Mouse (Mus musculus) bone marrow, adult 2 months (tissue): ENCODE results near the gene Hps3.

Experiments used
- CTCF ChIP-seq: fragments of 200-500 bp; IDR thresholded peaks from 2 replicates; pipeline ENCODE4 v1.5.1; 2011; ENCODE audit warnings: low read length, control low read depth; ENCODE audit not compliant: control insufficient read depth, insufficient read depth
- POLR2A ChIP-seq: fragments of 200-500 bp; IDR thresholded peaks from 2 replicates; pipeline ENCODE4 v1.6.1; 2011; ENCODE audit warnings: low read depth, mild to moderate bottlenecking, control low read depth, low read length, borderline replicate concordance; ENCODE audit not compliant: control insufficient read depth

GRCm38 (mm10) chr3:19953865-19954264, 81.2 kb downstream of the Hps3 start:
- TF ChIP-seq POLR2A (no peak), CTCF (no peak)
